Mouse (Mus musculus) midbrain, postnatal 0 days (tissue): Measurements from ENCODE around the gene Zw10. TPM values are rescaled to one million over a fixed set of nuclear protein-coding genes. Genes with fewer than 3 reads are reported as not detected.

ENCODE experiments used
- ATAC-seq: fragments of 200-750 bp; cut with Nextera tagmentation; 2 replicates; pipeline ENCODE4 v1.8.0; 2017; ENCODE audit warnings: moderate number of reproducible peaks, mild to moderate bottlenecking, moderate TSS enrichment, moderate library complexity; ENCODE audit not compliant: low FRiP score
- DNase-seq: peaks from one replicate; pipeline ENCODE4 v3.0.0-alpha.2; 2015; ENCODE audit warnings: low spot score
- H3K27ac ChIP-seq: fragments of 300-500 bp; sonication (generic); 2 replicates; pipeline ENCODE4 v1.5.1; 2014; ENCODE audit warnings: low read depth, mild to moderate bottlenecking, low read length, mixed read lengths
- H3K27me3 ChIP-seq: fragments of 300-500 bp; sonication (generic); 2 replicates; pipeline ENCODE4 v1.6.1; 2014; ENCODE audit warnings: low read length, control low read depth, mixed read lengths; ENCODE audit not compliant: insufficient read depth
- H3K36me3 ChIP-seq: fragments of 300-500 bp; sonication (generic); 2 replicates; pipeline ENCODE4 v1.6.1; 2014; ENCODE audit warnings: low read length, control low read depth, mixed read lengths; ENCODE audit not compliant: insufficient read depth
- H3K4me1 ChIP-seq: fragments of 300-500 bp; sonication (generic); 2 replicates; pipeline ENCODE4 v1.6.1; 2014; ENCODE audit warnings: mild to moderate bottlenecking, control low read depth, antibody characterized with exemption, low read length, mixed read lengths; ENCODE audit not compliant: insufficient read depth
- H3K4me2 ChIP-seq: fragments of 300-500 bp; sonication (generic); 2 replicates; pipeline ENCODE4 v1.6.1; 2014; ENCODE audit warnings: low read depth, mild to moderate bottlenecking, low read length, mixed read lengths; ENCODE audit not compliant: poor library complexity, severe bottlenecking
- H3K4me3 ChIP-seq: fragments of 300-500 bp; sonication (generic); 2 replicates; pipeline ENCODE4 v1.5.1; 2014; ENCODE audit warnings: low read depth, mild to moderate bottlenecking, low read length, moderate library complexity
- H3K9ac ChIP-seq: fragments of 300-500 bp; sonication (generic); replicated peaks from 2 replicates; pipeline ENCODE4 v1.6.1; 2014; ENCODE audit warnings: mild to moderate bottlenecking, low read length, moderate library complexity, mixed read lengths; ENCODE audit not compliant: poor library complexity, severe bottlenecking
- H3K9me3 ChIP-seq: fragments of 300-500 bp; sonication (generic); 2 replicates; pipeline ENCODE4 v1.6.1; 2016; ENCODE audit warnings: low read length, control low read depth
- CTCF ChIP-seq: IDR thresholded peaks from 2 replicates; pipeline ENCODE4 v1.5.1; 2016; ENCODE audit warnings: antibody characterized with exemption, mild to moderate bottlenecking
- WGBS: fragments of 180-500 bp; shearing (Covaris S2); extraction: QIAGEN DNeasy Blood & Tissue Kit; methylation state at CpG from one replicate; pipeline ENCODE4 v1.1.7; 2014; 5-methylcytosine and 5-hydroxymethylcytosine counted together
- polyA plus RNA-seq: library from polyadenylated mRNA; unstranded; fragments of >200 nt; fragmentation: Nextera tagmentation; extraction: Ambion mirVana; gene quantifications from 2 replicates; pipeline ENCODE4 v1.2.1, GENCODE M21; 2015
- total RNA-seq: library from RNA; depleted of rRNA; stranded (reverse); fragments of >200 nt; gene quantifications from 2 replicates; pipeline ENCODE4 v1.2.3, GENCODE M21; 2014

Gene Zw10
- total and polyA plus RNA-seq, 2 experiments from 2014 or later: 11.7 to 17.6 TPM

GRCm38 (mm10) chr9:49087317-49087716 is 31.9 kb downstream of the Zw10 start:
- Histone ChIP-seq H3K4me2 (no peak overlapping the region), H3K4me3 (no peak overlapping the region), H3K36me3 (no peaks in the 10 kb centered on the region), H3K9ac (no peak overlapping the region), H3K9me3 (no peaks in the 10 kb centered on the region), H3K4me1 (no peaks in the 10 kb centered on the region), H3K27me3 (no peaks in the 10 kb centered on the region), H3K27ac (no peak overlapping the region)
- ATAC-seq (no peak), DNase-seq (peak; percentile 31)
- TF ChIP-seq CTCF: no peak
- WGBS: 29% methylated on average over 11 of the region's 11 CpGs

DNA sequence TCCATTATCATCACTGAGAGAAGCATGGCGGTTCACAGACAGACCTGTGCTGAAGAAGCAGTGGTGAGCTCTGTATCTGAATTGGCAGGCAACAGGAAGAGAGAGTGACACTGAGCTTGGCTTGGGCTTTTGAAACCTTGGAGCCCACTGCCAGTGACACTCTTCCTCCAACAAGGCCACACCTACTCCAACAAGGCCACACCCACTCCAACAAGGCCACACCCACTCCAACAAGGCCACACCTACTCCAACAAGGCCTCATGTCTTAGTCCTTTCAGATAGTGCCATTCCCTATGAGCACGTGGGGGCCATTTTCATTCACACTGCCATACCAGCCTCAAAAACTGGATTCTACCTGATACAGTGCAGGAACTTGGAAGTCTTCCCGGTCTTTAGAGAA is 43.5 kb downstream of the Zw10 start:
- Histone ChIP-seq H3K4me2 (no peak overlapping the region), H3K4me3 (no peak overlapping the region), H3K36me3 (no peaks in the 10 kb centered on the region), H3K27me3 (no peaks in the 10 kb centered on the region), H3K9ac (no peak overlapping the region), H3K27ac (no peak overlapping the region), H3K4me1 (no peaks in the 10 kb centered on the region), H3K9me3 (no peaks in the 10 kb centered on the region)
- no peak for ATAC-seq
- 98% methylated on average over 3 of the region's 3 CpGs for WGBS
- TF ChIP-seq CTCF: no peak
- no peak for DNase-seq

DNA sequence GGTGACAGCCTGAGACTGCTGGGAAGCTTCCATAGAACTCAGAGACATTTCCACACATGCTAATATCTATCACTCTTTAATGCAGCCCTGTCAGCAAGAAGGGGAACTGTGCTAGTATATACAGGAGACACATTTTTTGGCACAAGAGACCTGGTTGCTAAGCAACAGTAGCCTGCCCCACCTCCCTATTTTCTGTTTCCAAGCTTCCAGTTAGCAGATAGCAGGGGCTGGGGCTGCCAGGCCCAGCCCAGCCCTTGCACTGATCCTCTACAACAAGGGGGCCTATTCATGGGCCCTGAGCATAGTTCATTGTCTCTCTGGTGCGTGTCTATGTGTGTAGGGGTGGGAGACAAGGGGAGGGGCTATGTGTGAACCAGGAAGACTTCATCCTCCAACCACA is 46.9 kb downstream of the Zw10 start:
- Histone ChIP-seq H3K27ac (no peak overlapping the region), H3K9ac (no peak overlapping the region), H3K4me1 (no peaks in the 10 kb centered on the region), H3K9me3 (no peaks in the 10 kb centered on the region), H3K4me3 (no peak overlapping the region), H3K27me3 (no peaks in the 10 kb centered on the region), H3K36me3 (no peaks in the 10 kb centered on the region), H3K4me2 (no peak overlapping the region)
- TF ChIP-seq CTCF: no peak
- whole genome bisulfite sequencing: 14% methylated on average over 1 of the region's 1 CpGs
- ATAC-seq (peak; percentile 69; the same call in 1 of the 2 replicates), DNase-seq (peak; percentile 49)

DNA sequence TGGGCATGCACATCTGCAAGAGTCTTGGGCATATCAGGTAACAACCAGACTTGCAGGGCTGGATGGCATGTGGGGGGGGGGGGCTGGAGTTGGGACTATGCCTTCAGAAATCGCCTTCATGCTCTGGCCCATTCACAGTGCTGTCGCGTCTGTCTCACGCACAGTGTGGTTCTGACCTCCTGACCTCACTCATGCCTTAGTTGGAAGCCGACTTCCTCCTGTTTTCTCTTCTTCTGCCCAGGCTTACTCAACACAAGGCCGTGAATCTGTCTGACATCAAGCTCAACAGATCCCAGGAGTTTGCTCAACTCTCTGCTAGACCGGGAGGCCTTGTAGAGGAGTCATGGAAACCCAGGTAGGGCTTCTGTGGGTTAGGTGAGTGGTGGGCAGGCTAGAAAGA is 53.7 kb downstream of the Zw10 start:
- no peak for ATAC-seq

GRCm38 (mm10) chr9:49110476-49111220 is 55.2 kb downstream of the Zw10 start:
- 47% methylated on average over 6 of the region's 6 CpGs for WGBS
- no peak overlapping the region for H3K27ac ChIP-seq
- no peak for ATAC-seq

More for the DNA sequence above, 53.7 kb downstream of the Zw10 start:
- 52% methylated on average over 7 of the region's 7 CpGs for WGBS
- no peak overlapping the region for H3K9ac ChIP-seq
- no peaks in the 10 kb centered on the region for H3K36me3 ChIP-seq
- no peak overlapping the region for H3K27ac ChIP-seq
- no peaks in the 10 kb centered on the region for H3K4me1 ChIP-seq
- no peak overlapping the region for H3K4me3 ChIP-seq
- no peaks in the 10 kb centered on the region for H3K9me3 ChIP-seq
- DNase-seq: no peak
- no peak for TF ChIP-seq CTCF
- H3K4me2 ChIP-seq: no peak overlapping the region
- no peaks in the 10 kb centered on the region for H3K27me3 ChIP-seq

GRCm38 (mm10) chr9:49111296-49111695 is 55.9 kb downstream of the Zw10 start:
- DNase-seq (no peak), ATAC-seq (no peak)
- WGBS: 94% methylated on average over 5 of the region's 5 CpGs
- no peaks in the 10 kb centered on the region for H3K4me1 ChIP-seq
- no peak for TF ChIP-seq CTCF
- H3K36me3 ChIP-seq: no peaks in the 10 kb centered on the region
- no peak overlapping the region for H3K27ac ChIP-seq
- no peak overlapping the region for H3K4me2 ChIP-seq
- no peaks in the 10 kb centered on the region for H3K9me3 ChIP-seq
- H3K9ac ChIP-seq: no peak overlapping the region
- no peaks in the 10 kb centered on the region for H3K27me3 ChIP-seq
- no peak overlapping the region for H3K4me3 ChIP-seq

More at GRCm38 (mm10) chr9:49110476-49111220, 55.2 kb downstream of the Zw10 start:
- H3K4me3 ChIP-seq: no peak overlapping the region
- H3K9ac ChIP-seq: no peak overlapping the region
- H3K4me2 ChIP-seq: no peak overlapping the region
- H3K9me3 ChIP-seq: no peaks in the 10 kb centered on the region
- H3K36me3 ChIP-seq: no peaks in the 10 kb centered on the region
- DNase-seq: no peak
- no peaks in the 10 kb centered on the region for H3K4me1 ChIP-seq
- no peak for TF ChIP-seq CTCF
- no peaks in the 10 kb centered on the region for H3K27me3 ChIP-seq
